Mouse (Mus musculus) testis, adult 2 months (tissue): ENCODE measurements around the gene Tpcn1. TPM values are rescaled to one million over a fixed set of nuclear protein-coding genes. Genes with fewer than 3 reads are reported as not detected.

Experiments used
- H3K27ac ChIP-seq: fragments of 200-500 bp; 2 replicates; pipeline ENCODE4 v1.5.1; 2012; ENCODE audit warnings: low read depth, low read length; ENCODE audit not compliant: control insufficient read depth, insufficient read depth
- H3K27me3 ChIP-seq: fragments of 200-500 bp; 2 replicates; pipeline ENCODE4 v1.6.1; 2012; ENCODE audit warnings: mild to moderate bottlenecking, low read length, moderate library complexity; ENCODE audit not compliant: control insufficient read depth, insufficient read depth
- H3K36me3 ChIP-seq: fragments of 200-500 bp; 2 replicates; pipeline ENCODE4 v1.6.1; 2012; ENCODE audit warnings: mild to moderate bottlenecking, low read length; ENCODE audit not compliant: control insufficient read depth, insufficient read depth
- H3K4me1 ChIP-seq: fragments of 200-500 bp; 2 replicates; pipeline ENCODE4 v1.6.1; 2012; ENCODE audit warnings: low read length; ENCODE audit not compliant: control insufficient read depth, insufficient read depth
- H3K4me3 ChIP-seq: fragments of 200-500 bp; 2 replicates; pipeline ENCODE4 v1.5.1; 2012; ENCODE audit warnings: low read depth, mild to moderate bottlenecking, low read length, moderate library complexity, mixed read lengths; ENCODE audit not compliant: control insufficient read depth
- CTCF ChIP-seq: fragments of 200-500 bp; IDR thresholded peaks from 2 replicates; pipeline ENCODE4 v1.5.1; 2012; ENCODE audit warnings: low read depth, mild to moderate bottlenecking, inconsistent platforms, low read length, moderate library complexity; ENCODE audit not compliant: control insufficient read depth, insufficient read depth, insufficient replicate concordance
- POLR2A ChIP-seq: fragments of 200-500 bp; IDR thresholded peaks from 2 replicates; pipeline ENCODE4 v1.6.1; 2012; ENCODE audit warnings: low read depth, mild to moderate bottlenecking, inconsistent platforms, low read length, moderate library complexity; ENCODE audit not compliant: control insufficient read depth
- polyA plus RNA-seq: library from polyadenylated mRNA; depleted of rRNA; stranded (reverse); fragments of >200 nt; gene quantifications from 2 replicates; pipeline ENCODE4 v1.2.3, GENCODE M21; 2012

Tpcn1 gene
- polyA plus RNA-seq, 1 experiment = 20.7 TPM

- TF ChIP-seq POLR2A (no peak), CTCF (no peak)
- H3K4me3 ChIP-seq = no peak overlapping the region
- no peak overlapping the region for H3K27ac ChIP-seq
- H3K4me1 ChIP-seq = peaks cover 9% of the 10 kb centered on the region
- H3K27me3 ChIP-seq = no peaks in the 10 kb centered on the region
- no peaks in the 10 kb centered on the region for H3K36me3 ChIP-seq
Observed at GRCm38 (mm10) chr5:120578504-120579081, 9.9 kb downstream of the Tpcn1 start.

GRCm38 (mm10) chr5:120577935-120578441 is 10.5 kb downstream of the Tpcn1 start:
- Histone ChIP-seq H3K4me3 (no peak overlapping the region), H3K4me1 (peaks cover 9% of the 10 kb centered on the region), H3K36me3 (no peaks in the 10 kb centered on the region), H3K27ac (no peak overlapping the region), H3K27me3 (no peaks in the 10 kb centered on the region)
- no peak for TF ChIP-seq POLR2A
- TF ChIP-seq CTCF = no peak

DNA sequence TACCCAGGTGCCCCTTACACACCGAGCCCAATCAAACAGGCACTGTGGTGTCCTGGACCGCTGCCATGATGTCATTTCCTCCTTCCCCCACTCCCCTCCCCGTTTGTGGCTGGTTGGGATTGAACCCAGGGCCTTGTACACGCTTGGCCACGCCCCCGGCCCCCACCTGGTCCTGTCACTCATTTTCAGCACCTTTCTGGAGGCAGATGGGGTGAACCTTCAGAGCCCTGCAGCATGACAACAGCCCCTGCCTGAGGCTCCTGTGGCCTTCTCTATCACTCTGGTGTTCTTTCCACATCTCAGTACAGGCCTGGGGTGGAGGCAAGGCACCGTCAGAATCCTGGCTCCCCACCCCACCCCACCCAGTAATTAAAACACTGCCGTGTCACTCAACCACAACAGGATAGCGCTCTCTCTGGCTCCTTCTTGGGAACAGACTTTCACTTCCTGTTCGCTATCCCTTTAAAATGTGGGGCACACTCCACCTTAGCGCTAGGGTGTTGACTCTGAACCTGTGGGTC is 11.6 kb downstream of the Tpcn1 start:
- Histone ChIP-seq H3K4me3 (no peak overlapping the region), H3K36me3 (no peaks in the 10 kb centered on the region), H3K27ac (no peak overlapping the region), H3K4me1 (peaks cover 9% of the 10 kb centered on the region), H3K27me3 (no peaks in the 10 kb centered on the region)
- TF ChIP-seq POLR2A = no peak
- no peak for TF ChIP-seq CTCF

- no peaks in the 10 kb centered on the region for H3K27me3 ChIP-seq
- no peak overlapping the region for H3K27ac ChIP-seq
- TF ChIP-seq POLR2A (no peak), CTCF (no peak)
- peaks cover 6% of the 10 kb centered on the region for H3K4me1 ChIP-seq
- no peaks in the 10 kb centered on the region for H3K36me3 ChIP-seq
- no peak overlapping the region for H3K4me3 ChIP-seq
Observed at GRCm38 (mm10) chr5:120574469-120575063, 13.9 kb downstream of the Tpcn1 start.

DNA sequence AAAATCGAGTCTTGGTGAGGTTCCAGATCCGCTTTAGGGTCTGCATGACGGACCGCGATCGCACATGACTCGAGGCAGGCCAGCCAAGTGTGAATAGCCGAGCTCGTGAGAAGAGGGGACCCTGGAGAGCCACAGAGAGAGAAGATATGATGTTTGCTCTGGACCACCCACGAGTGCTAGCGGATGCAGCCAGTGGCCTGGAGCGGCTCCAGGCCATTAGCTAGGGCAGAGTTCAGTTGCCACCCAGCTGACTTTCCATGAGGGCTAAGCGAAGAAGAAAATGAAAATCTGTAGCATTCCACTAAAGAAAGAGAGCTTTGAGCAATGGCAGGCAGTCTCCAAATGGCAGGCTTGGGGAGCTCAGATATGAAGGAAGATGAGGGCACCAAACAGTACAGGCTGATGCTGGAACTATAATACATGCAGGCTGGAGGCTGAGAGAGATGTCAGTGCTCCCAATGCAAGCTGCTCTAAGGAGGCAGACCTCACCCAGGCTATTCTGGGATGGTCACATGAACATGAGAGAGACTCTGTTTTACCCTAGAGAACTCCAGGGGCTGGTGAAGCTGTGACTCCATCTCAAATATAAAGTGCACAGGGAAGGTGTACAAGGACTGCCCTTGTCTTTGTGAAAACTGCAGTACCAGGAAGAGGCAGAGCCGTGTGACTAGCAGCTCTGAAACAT is 17.3 kb downstream of the Tpcn1 start:
- Histone ChIP-seq H3K36me3 (no peaks in the 10 kb centered on the region), H3K27me3 (no peaks in the 10 kb centered on the region), H3K4me3 (no peak overlapping the region), H3K27ac (no peak overlapping the region), H3K4me1 (peaks cover 5% of the 10 kb centered on the region)
- no peak for TF ChIP-seq CTCF
- TF ChIP-seq POLR2A = no peak

GRCm38 (mm10) chr5:120570289-120570897 is 18.1 kb downstream of the Tpcn1 start:
- no peak overlapping the region for H3K27ac ChIP-seq
- no peak for TF ChIP-seq CTCF
- TF ChIP-seq POLR2A = no peak
- peaks cover 5% of the 10 kb centered on the region for H3K4me1 ChIP-seq

DNA sequence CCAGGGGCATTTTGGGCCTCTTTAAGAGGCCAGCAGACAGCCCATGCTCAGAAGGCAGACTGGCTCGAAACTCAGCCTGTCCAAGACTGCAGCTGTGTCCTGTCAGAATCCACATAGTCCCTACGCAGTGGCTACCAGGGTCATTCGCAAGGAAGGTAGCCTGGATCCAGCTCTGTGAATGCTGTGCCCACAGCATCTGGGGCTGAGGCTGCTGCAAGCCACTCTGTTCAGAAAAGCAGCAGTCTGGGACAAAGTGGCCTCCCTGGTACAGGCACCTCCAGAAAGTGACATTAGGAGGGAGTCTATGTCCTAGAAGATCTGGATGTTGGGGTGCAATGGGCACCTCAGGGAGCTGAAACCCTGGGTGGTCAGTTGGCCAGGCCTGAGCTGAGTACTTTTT is 18.7 kb downstream of the Tpcn1 start:
- H3K4me1 ChIP-seq = peaks cover 5% of the 10 kb centered on the region

More at GRCm38 (mm10) chr5:120570289-120570897, 18.1 kb downstream of the Tpcn1 start:
- Histone ChIP-seq H3K36me3 (no peaks in the 10 kb centered on the region), H3K27me3 (no peaks in the 10 kb centered on the region), H3K4me3 (no peak overlapping the region)

More for the DNA sequence above, 18.7 kb downstream of the Tpcn1 start:
- no peak for TF ChIP-seq POLR2A
- TF ChIP-seq CTCF = no peak
- Histone ChIP-seq H3K27ac (no peak overlapping the region), H3K36me3 (no peaks in the 10 kb centered on the region), H3K27me3 (no peaks in the 10 kb centered on the region), H3K4me3 (no peak overlapping the region)
